Mouse (Mus musculus) telencephalon, adult 2 months (tissue): ENCODE measurements around the gene Mad1l1.

Experiments
- DNase-seq: peaks from one replicate; pipeline ENCODE4 v3.0.0-alpha.2; 2011; ENCODE audit warnings: low read depth, low spot score

The Mad1l1 gene

GRCm38 (mm10) chr5:140263754-140264749, 57.3 kb downstream of the Mad1l1 start:
- peak; percentile 55 for DNase-seq

- DNase-seq, result no peak
These were observed 59.0 kb downstream of the Mad1l1 start for GRCm38 (mm10) chr5:140262401-140262800.

- DNase-seq, result no peak
These were observed 60.0 kb downstream of the Mad1l1 start for GRCm38 (mm10) chr5:140261313-140261712.

GRCm38 (mm10) chr5:140258633-140259032, 62.7 kb downstream of the Mad1l1 start:
- DNase-seq, result no peak

- no peak for DNase-seq
These were observed 63.3 kb downstream of the Mad1l1 start for GRCm38 (mm10) chr5:140258035-140258434.

- DNase-seq, result no peak
These were observed 63.9 kb downstream of the Mad1l1 start for GRCm38 (mm10) chr5:140257439-140257838.

GRCm38 (mm10) chr5:140256685-140257084, 64.7 kb downstream of the Mad1l1 start:
- no peak for DNase-seq

GRCm38 (mm10) chr5:140255265-140255664, 66.1 kb downstream of the Mad1l1 start:
- DNase-seq, result no peak

GRCm38 (mm10) chr5:140254656-140255055, 66.7 kb downstream of the Mad1l1 start:
- DNase-seq, result no peak

GRCm38 (mm10) chr5:140251989-140252388, 69.4 kb downstream of the Mad1l1 start:
- no peak for DNase-seq

GRCm38 (mm10) chr5:140250370-140250769, 71.0 kb downstream of the Mad1l1 start:
- DNase-seq, result no peak

GRCm38 (mm10) chr5:140249359-140250062, 71.8 kb downstream of the Mad1l1 start:
- peak; percentile 50 for DNase-seq

GRCm38 (mm10) chr5:140248101-140248500, 73.3 kb downstream of the Mad1l1 start:
- DNase-seq, result no peak

- DNase-seq, result no peak
These were observed 81.1 kb downstream of the Mad1l1 start for GRCm38 (mm10) chr5:140240235-140240634.

- DNase-seq, result no peak
These were observed 82.5 kb downstream of the Mad1l1 start for GRCm38 (mm10) chr5:140238880-140239279.

GRCm38 (mm10) chr5:140230818-140231217, 90.5 kb downstream of the Mad1l1 start:
- no peak for DNase-seq

GRCm38 (mm10) chr5:140228306-140228705, 93.0 kb downstream of the Mad1l1 start:
- no peak for DNase-seq

- no peak for DNase-seq
These were observed 94.5 kb downstream of the Mad1l1 start for GRCm38 (mm10) chr5:140226871-140227270.

GRCm38 (mm10) chr5:140225881-140226280, 95.5 kb downstream of the Mad1l1 start:
- no peak for DNase-seq

GRCm38 (mm10) chr5:140225103-140225502, 96.2 kb downstream of the Mad1l1 start:
- no peak for DNase-seq

GRCm38 (mm10) chr5:140223070-140224053, 98.0 kb downstream of the Mad1l1 start:
- no peak for DNase-seq
